Mouse (Mus musculus) kidney, adult 2 months (tissue): Measurements from ENCODE around the gene Gm3893. TPM values are rescaled to one million over a fixed set of nuclear protein-coding genes. Genes with fewer than 3 reads are reported as not detected.
"Not testable (repeated sequence)": the region's sequence is repeated elsewhere in the genome, so short reads cannot be mapped to it uniquely, and the experiment has no call there.

ENCODE experiments used
- DNase-seq: peaks from one replicate; pipeline ENCODE4 v3.0.0; 2021
- H3K27ac ChIP-seq: fragments of 200-500 bp; 2 replicates; pipeline ENCODE4 v1.5.1; 2012; ENCODE audit warnings: low read depth, low read length, control low read depth, inconsistent platforms; ENCODE audit not compliant: insufficient read depth
- H3K27me3 ChIP-seq: fragments of 200-500 bp; replicated peaks from 2 replicates; pipeline ENCODE4 v1.6.1; 2012; ENCODE audit warnings: mild to moderate bottlenecking, moderate library complexity, low read length, inconsistent platforms; ENCODE audit not compliant: control insufficient read depth, insufficient read depth
- H3K36me3 ChIP-seq: fragments of 200-500 bp; 2 replicates; pipeline ENCODE4 v1.6.1; 2012; ENCODE audit warnings: mild to moderate bottlenecking, moderate library complexity, low read length, inconsistent platforms; ENCODE audit not compliant: control insufficient read depth, insufficient read depth
- H3K4me1 ChIP-seq: fragments of 200-500 bp; 2 replicates; pipeline ENCODE4 v1.6.1; 2011; ENCODE audit warnings: low read length; ENCODE audit not compliant: control insufficient read depth, insufficient read depth
- H3K4me3 ChIP-seq: fragments of 200-500 bp; 2 replicates; pipeline ENCODE4 v1.5.1; 2011; ENCODE audit warnings: mild to moderate bottlenecking, low read depth, low read length, control low read depth; ENCODE audit not compliant: insufficient read depth
- WGBS: fragments of 180-500 bp; shearing (Covaris S2); methylation state at CpG from one replicate; pipeline ENCODE4 v1.1.7; 2018; 5-methylcytosine and 5-hydroxymethylcytosine counted together
- polyA plus RNA-seq: library from polyadenylated mRNA; depleted of rRNA; stranded (reverse); fragments of >200 nt; gene quantifications from 2 replicates; pipeline ENCODE4 v1.2.3, GENCODE M21; 2012; rRNA removed

Gene Gm3893
- not detected in 2 replicates for polyA plus RNA-seq

DNA sequence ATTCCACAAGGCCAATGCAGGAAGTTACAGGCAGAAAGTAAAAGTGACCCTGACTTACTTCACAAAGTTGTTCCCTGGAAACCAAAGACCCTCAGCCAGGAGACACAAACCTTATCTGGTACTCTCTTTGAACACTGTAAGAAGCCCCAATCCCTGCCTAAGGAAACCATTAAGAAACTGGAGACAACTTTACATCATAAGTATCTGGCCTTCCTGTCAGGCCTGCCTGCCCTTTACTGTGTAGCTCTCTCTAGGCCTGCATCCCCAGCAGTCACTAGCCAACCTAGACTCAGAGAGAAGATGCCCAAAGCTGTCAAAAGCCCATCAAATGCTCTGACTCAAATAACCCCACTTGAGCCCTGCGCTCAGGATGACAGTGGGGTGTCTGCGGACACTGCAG, at the start of gene Gm3893:
TSS of gene Gm3893 (plus strand) at position 301 of the 400 bp plus-strand sequence.
- WGBS, result no CpG with 5 or more reads among the region's 2 CpGs
- H3K36me3 ChIP-seq, H3K27me3 ChIP-seq, H3K27ac ChIP-seq, H3K4me3 ChIP-seq, DNase-seq, H3K4me1 ChIP-seq: not testable (repeated sequence)

- H3K4me3 ChIP-seq, H3K4me1 ChIP-seq: not testable (repeated sequence)
- whole genome bisulfite sequencing, result no CpG with 5 or more reads among the region's 5 CpGs
Observed at GRCm38 (mm10) chr4:42114517-42114916, 23.5 kb downstream of the Gm3893 start, which contains the start of gene Gm13304. Gene Gm13304 (plus strand): TSS chr4:42114817.

More at GRCm38 (mm10) chr4:42114517-42114916, 23.5 kb downstream of the Gm3893 start, which contains the start of gene Gm13304:
- H3K27me3 ChIP-seq, H3K36me3 ChIP-seq, DNase-seq, H3K27ac ChIP-seq: not testable (repeated sequence)

Other genes starting within 250 kb of the Gm3893 start
- gene Gm21541, start 187.6 kb upstream of the Gm3893 start, polyA plus RNA-seq, result 5.1 and 7.9 TPM in 2 replicates
- gene Gm20878, start 149.6 kb upstream of the Gm3893 start, polyA plus RNA-seq, result 1.4 and 2.1 TPM in 2 replicates
- gene Fam205a4, start 125.1 kb upstream of the Gm3893 start, polyA plus RNA-seq, result 0.19 and 0.23 TPM in 2 replicates
- 0.05 TPM in 1 of 2 replicates, not detected in the other for gene Gm21093, start 56.5 kb upstream of the Gm3893 start, polyA plus RNA-seq
- not detected in 2 replicates for gene Gm13304, start 23.6 kb downstream of the Gm3893 start, polyA plus RNA-seq
- gene Gm13306, start 62.2 kb downstream of the Gm3893 start, polyA plus RNA-seq, result 1.2 TPM in 1 of 2 replicates, not detected in the other
- gene Gm13305, start 77.4 kb downstream of the Gm3893 start, polyA plus RNA-seq, result 0.08 and 0.27 TPM in 2 replicates
- gene Gm10600, start 149.4 kb downstream of the Gm3893 start, polyA plus RNA-seq, result not detected in 2 replicates
- gene Ccl21b, start 164.6 kb downstream of the Gm3893 start, polyA plus RNA-seq, result 2.0 TPM in 1 of 2 replicates, not detected in the other
- gene Gm21953, start 203.1 kb downstream of the Gm3893 start, polyA plus RNA-seq, result not detected in 2 replicates
- gene Fam205a3, start 227.1 kb downstream of the Gm3893 start, polyA plus RNA-seq, result 0.03 TPM in 1 of 2 replicates, not detected in the other